9 mouse cellular contexts compared by ENCODE assay signal in genomic region chr17:80167851-80168251, GRCm38 (mm10). TPM values are rescaled to one million over a fixed set of nuclear protein-coding genes. Genes with fewer than 3 reads are reported as not detected.
DNase-seq lines count a peak whose midpoint lies in the region; ATAC-seq and TF ChIP-seq lines count a peak whose summit lies in the region.
"Had no signal": no experiment of that assay in that cellular context is flagged by ENCODE, and none has a peak within 500 bp of the region (broad histone marks: within the 10 kb centered on the region; RNA-seq: fewer than 3 reads in every experiment).

No protein-coding gene starts in this region.

- H3K27me3 ChIP-seq in intestine, embryonic 14.5 days (replicated peaks; ENCODE audit: control insufficient read depth, insufficient read depth, low read length) = no peaks in the 10 kb centered on the region
- H3K27me3 ChIP-seq in intestine, postnatal 0 days (replicated peaks; ENCODE audit: control insufficient read depth, insufficient read depth, low read length) = no peaks in the 10 kb centered on the region
- no peaks in the 10 kb centered on the region for H3K27me3 ChIP-seq in heart, embryonic 14.5 days (ENCODE audit: control insufficient read depth, insufficient read depth, low read length)
- H3K27me3 ChIP-seq in stomach, embryonic 16.5 days (ENCODE audit: control insufficient read depth, insufficient read depth, low read length) = no peaks in the 10 kb centered on the region

- ATAC-seq in intestine, embryonic 14.5 days (replicated peaks; ENCODE audit: low FRiP score, low TSS enrichment, low read depth) = peak; percentile 30; the same call in 1 of the 2 replicates
- no peak for ATAC-seq in intestine, postnatal 0 days
- no peak for ATAC-seq in heart, embryonic 14.5 days (ENCODE audit: insufficient number of reproducible peaks, insufficient read depth, low FRiP score, low read depth)
- ATAC-seq in stomach, embryonic 16.5 days (ENCODE audit: insufficient read depth, low FRiP score) = 0 out of 2 replicates have a peak, but pooled peaks have one; percentile 20
- no peak for ATAC-seq in erythroblast, adult 5-6 weeks (replicated peaks; ENCODE audit: low FRiP score, poor library complexity, severe bottlenecking)

- H3K36me3 ChIP-seq in intestine, embryonic 14.5 days (ENCODE audit: control insufficient read depth, insufficient read depth, low read length) = no peaks in the 10 kb centered on the region
- H3K36me3 ChIP-seq in intestine, postnatal 0 days (ENCODE audit: control insufficient read depth, insufficient read depth) = peaks cover 6% of the 10 kb centered on the region; the same call in 1 of the 2 replicates
- no peaks in the 10 kb centered on the region for H3K36me3 ChIP-seq in heart, embryonic 14.5 days (ENCODE audit: control insufficient read depth, insufficient read depth, low read length)
- H3K36me3 ChIP-seq in stomach, embryonic 16.5 days (ENCODE audit: control insufficient read depth, insufficient read depth, low read length) = no peaks in the 10 kb centered on the region

- H3K27ac ChIP-seq in intestine, embryonic 14.5 days (ENCODE audit: low read depth) = no peak overlapping the region
- H3K27ac ChIP-seq in intestine, postnatal 0 days (ENCODE audit: low read depth, low read length) = no peak overlapping the region
- peak overlapping the region; percentile 27; the same call in 1 of the 2 replicates for H3K27ac ChIP-seq in cortical plate, adult 2 months (ENCODE audit: insufficient read depth, low read length)
- H3K27ac ChIP-seq in heart, embryonic 14.5 days (replicated peaks in 1 of 2; ENCODE audit: control insufficient read depth in 1 of 2, insufficient read depth in 1 of 2, low read depth in 2 of 2, low read length in 2 of 2) = no peak overlapping the region
- peak overlapping the region; percentile 38; the same call in 1 of the 2 replicates for H3K27ac ChIP-seq in stomach, embryonic 16.5 days (ENCODE audit: low read length)

- WGBS in intestine, embryonic 14.5 days = 45% methylated on average over 7 of the region's 7 CpGs
- WGBS in intestine, postnatal 0 days = 58% methylated on average over 7 of the region's 7 CpGs
- 29% methylated on average over 7 of the region's 7 CpGs for WGBS in heart, embryonic 14.5 days
- WGBS in stomach, embryonic 16.5 days = 38% methylated on average over 7 of the region's 7 CpGs

- no peak for DNase-seq in intestine, embryonic 14.5 days (ENCODE audit: low spot score)
- DNase-seq in left cerebral cortex, adult 9 months (ENCODE audit: low spot score in 2 of 2) = peak; percentile 28 to 58
- no peak for DNase-seq in spleen, postnatal 4 days (ENCODE audit: low spot score in 2 of 2)

- no peaks in the 10 kb centered on the region for H3K9me3 ChIP-seq in intestine, embryonic 14.5 days (ENCODE audit: control insufficient read depth, low read length)
- no peaks in the 10 kb centered on the region for H3K9me3 ChIP-seq in intestine, postnatal 0 days (ENCODE audit: control insufficient read depth)
- H3K9me3 ChIP-seq in heart, embryonic 14.5 days (ENCODE audit: control insufficient read depth, low read length) = no peaks in the 10 kb centered on the region
- no peaks in the 10 kb centered on the region for H3K9me3 ChIP-seq in stomach, embryonic 16.5 days (replicated peaks; ENCODE audit: control insufficient read depth, low read length)

- H3K4me3 ChIP-seq in intestine, embryonic 14.5 days (ENCODE audit: low read depth, low read length) = no peak overlapping the region
- no peak overlapping the region for H3K4me3 ChIP-seq in intestine, postnatal 0 days (ENCODE audit: low read depth, low read length)
- H3K4me3 ChIP-seq in cortical plate, adult 2 months (ENCODE audit: insufficient read depth, low read length) = no peak overlapping the region
- H3K4me3 ChIP-seq in heart, embryonic 14.5 days (ENCODE audit: control insufficient read depth in 1 of 2, insufficient read depth in 1 of 2, low read depth in 1 of 2, low read length in 2 of 2) = no peak overlapping the region
- no peak overlapping the region for H3K4me3 ChIP-seq in stomach, embryonic 16.5 days (replicated peaks; ENCODE audit: low read length)

- TF ChIP-seq POLR2A in cortical plate, adult 2 months (IDR thresholded peaks at IDR 0.05; ENCODE audit: extremely low read depth, insufficient read depth, low read length) = no peak

- peaks cover 13% of the 10 kb centered on the region for H3K4me1 ChIP-seq in intestine, embryonic 14.5 days (replicated peaks; ENCODE audit: control insufficient read depth, insufficient read depth, low read length)
- no peaks in the 10 kb centered on the region for H3K4me1 ChIP-seq in intestine, postnatal 0 days (replicated peaks; ENCODE audit: control insufficient read depth, insufficient read depth, low read length)
- H3K4me1 ChIP-seq in cortical plate, adult 2 months (ENCODE audit: control insufficient read depth, insufficient read depth, low read length) = peaks cover 16% of the 10 kb centered on the region
- H3K4me1 ChIP-seq in heart, embryonic 14.5 days (ENCODE audit: control insufficient read depth in 2 of 2, insufficient read depth in 2 of 2, low read length in 2 of 2) = peaks cover 22 to 24% of the 10 kb centered on the region in 2 experiments
- H3K4me1 ChIP-seq in stomach, embryonic 16.5 days (ENCODE audit: control insufficient read depth, insufficient read depth, low read length) = peaks cover 21% of the 10 kb centered on the region

- no peak overlapping the region for H3K9ac ChIP-seq in intestine, embryonic 14.5 days (ENCODE audit: low read length)
- H3K9ac ChIP-seq in intestine, postnatal 0 days (ENCODE audit: low read depth, low read length) = no peak overlapping the region
- H3K9ac ChIP-seq in heart, embryonic 14.5 days (ENCODE audit: low read length) = 0 out of 2 replicates have a peak overlapping the region, but pooled peaks have one; percentile 8
- no peak overlapping the region for H3K9ac ChIP-seq in stomach, embryonic 16.5 days (ENCODE audit: low read length)

- no peak for TF ChIP-seq CTCF in intestine, postnatal 0 days (IDR thresholded peaks at IDR 0.05; ENCODE audit: low read depth)
- no peak for TF ChIP-seq CTCF in cortical plate, adult 2 months (IDR thresholded peaks at IDR 0.05; ENCODE audit: extremely low read depth, insufficient read depth, low read length)

- peak overlapping the region; percentile 41; the same call in 1 of the 2 replicates for H3K4me2 ChIP-seq in intestine, embryonic 14.5 days (ENCODE audit: low read length)
- no peak overlapping the region for H3K4me2 ChIP-seq in intestine, postnatal 0 days (replicated peaks; ENCODE audit: low read depth)
- H3K4me2 ChIP-seq in heart, embryonic 14.5 days (ENCODE audit: low read length) = peak overlapping the region; percentile 57
- H3K4me2 ChIP-seq in stomach, embryonic 16.5 days (ENCODE audit: low read depth, low read length) = peak overlapping the region; percentile 49; the same call in 1 of the 2 replicates

RNA-seq across cellular contexts. Expression of gene Srsf7, which starts 39.3 kb away (rescaled TPM):
- polyA plus RNA-seq in intestine, embryonic 14.5 days (2014; fragmentation: Nextera tagmentation; extraction: Ambion mirVana) = 603 and 665 TPM in 2 replicates
- 169 and 174 TPM in 2 replicates for polyA plus RNA-seq in intestine, postnatal 0 days (2015; fragmentation: Nextera tagmentation; extraction: Ambion mirVana)
- 136 and 137 TPM in 2 replicates for polyA plus RNA-seq in cortical plate, adult 2 months (2012; rRNA removed)
- polyA plus RNA-seq in heart, embryonic 14.5 days (2014; fragmentation: Nextera tagmentation; extraction: Ambion mirVana) = 275 and 276 TPM in 2 replicates
- polyA plus RNA-seq in stomach, embryonic 16.5 days (2015; fragmentation: Nextera tagmentation; extraction: Ambion mirVana) = 461 and 480 TPM in 2 replicates
- total RNA-seq in erythroblast, adult 5-6 weeks (2015; ENCODE audit: low replicate concordance) = 90.1 and 116 TPM in 2 replicates
- total RNA-seq in erythroblast, adult 5-6 weeks (2017; ENCODE audit: low replicate concordance) = 89.8 and 90.9 TPM in 2 replicates

RNA-seq across cellular contexts. Expression of gene Ttc39d, which starts 39.4 kb away (rescaled TPM):
- polyA plus RNA-seq in intestine, embryonic 14.5 days (2014; fragmentation: Nextera tagmentation; extraction: Ambion mirVana) = 0.12 TPM in 1 of 2 replicates, not detected in the other
- 0.07 TPM in 1 of 2 replicates, not detected in the other for polyA plus RNA-seq in intestine, postnatal 0 days (2015; fragmentation: Nextera tagmentation; extraction: Ambion mirVana)
- 0.08 and 0.11 TPM in 2 replicates for polyA plus RNA-seq in cortical plate, adult 2 months (2012; rRNA removed)
- 0.11 and 0.16 TPM in 2 replicates for polyA plus RNA-seq in heart, embryonic 14.5 days (2014; fragmentation: Nextera tagmentation; extraction: Ambion mirVana)
- 0.10 TPM in 1 of 2 replicates, not detected in the other for polyA plus RNA-seq in stomach, embryonic 16.5 days (2015; fragmentation: Nextera tagmentation; extraction: Ambion mirVana)
- not detected in 2 replicates for total RNA-seq in erythroblast, adult 5-6 weeks (2015; ENCODE audit: low replicate concordance)
- not detected in 2 replicates for total RNA-seq in erythroblast, adult 5-6 weeks (2017; ENCODE audit: low replicate concordance)
- polyA plus RNA-seq: spleen, adult 2 months had no signal

RNA-seq across cellular contexts. Expression of gene Galm, which starts 40.6 kb away (rescaled TPM):
- 35.1 and 38.4 TPM in 2 replicates for polyA plus RNA-seq in intestine, embryonic 14.5 days (2014; fragmentation: Nextera tagmentation; extraction: Ambion mirVana)
- 73.5 and 86.6 TPM in 2 replicates for polyA plus RNA-seq in intestine, postnatal 0 days (2015; fragmentation: Nextera tagmentation; extraction: Ambion mirVana)
- polyA plus RNA-seq in cortical plate, adult 2 months (2012; rRNA removed) = 2.2 and 2.4 TPM in 2 replicates
- 10.7 and 13.7 TPM in 2 replicates for polyA plus RNA-seq in heart, embryonic 14.5 days (2014; fragmentation: Nextera tagmentation; extraction: Ambion mirVana)
- 34.3 and 35.1 TPM in 2 replicates for polyA plus RNA-seq in stomach, embryonic 16.5 days (2015; fragmentation: Nextera tagmentation; extraction: Ambion mirVana)
- 2.1 and 7.5 TPM in 2 replicates for total RNA-seq in erythroblast, adult 5-6 weeks (2015; ENCODE audit: low replicate concordance)
- 0.84 and 1.7 TPM in 2 replicates for total RNA-seq in erythroblast, adult 5-6 weeks (2017; ENCODE audit: low replicate concordance)

RNA-seq across cellular contexts. Expression of gene Gemin6, which starts 56.4 kb away (rescaled TPM):
- polyA plus RNA-seq in intestine, embryonic 14.5 days (2014; fragmentation: Nextera tagmentation; extraction: Ambion mirVana) = 49.7 and 49.8 TPM in 2 replicates
- polyA plus RNA-seq in intestine, postnatal 0 days (2015; fragmentation: Nextera tagmentation; extraction: Ambion mirVana) = 15.0 and 15.9 TPM in 2 replicates
- polyA plus RNA-seq in cortical plate, adult 2 months (2012; rRNA removed) = 7.6 and 8.0 TPM in 2 replicates
- 23.5 and 27.0 TPM in 2 replicates for polyA plus RNA-seq in heart, embryonic 14.5 days (2014; fragmentation: Nextera tagmentation; extraction: Ambion mirVana)
- 35.6 and 36.5 TPM in 2 replicates for polyA plus RNA-seq in stomach, embryonic 16.5 days (2015; fragmentation: Nextera tagmentation; extraction: Ambion mirVana)
- total RNA-seq in erythroblast, adult 5-6 weeks (2015; ENCODE audit: low replicate concordance) = 2.9 and 5.6 TPM in 2 replicates
- 1.8 and 12.3 TPM in 2 replicates for total RNA-seq in erythroblast, adult 5-6 weeks (2017; ENCODE audit: low replicate concordance)

Comparison
In these comparisons a context has a peak if more than half of its experiments do, and no peak if none do; other contexts are left out.
1. ATAC-seq: peak in intestine, embryonic 14.5 days (single experiment) and stomach, embryonic 16.5 days (single experiment); none in intestine, postnatal 0 days (single experiment), heart, embryonic 14.5 days (single experiment) and erythroblast, adult 5-6 weeks (single experiment).
2. DNase-seq: peak in left cerebral cortex, adult 9 months (2 of 2); none in intestine, embryonic 14.5 days (single experiment) and spleen, postnatal 4 days (0 of 2).
3. H3K27ac ChIP-seq: peak in cortical plate, adult 2 months (single experiment) and stomach, embryonic 16.5 days (single experiment); none in intestine, embryonic 14.5 days (single experiment), intestine, postnatal 0 days (single experiment) and heart, embryonic 14.5 days (0 of 2).